ENCODE assay signal across 8 mouse cellular contexts in genomic region chr7:5020685-5021084, GRCm38 (mm10). TPM values are rescaled to one million over a fixed set of nuclear protein-coding genes. Genes with fewer than 3 reads are reported as not detected.
A peak's percentile ranks its signal among the peaks of the same experiment; 100 is the strongest.
DNase-seq lines count a peak whose midpoint lies in the region; ATAC-seq and TF ChIP-seq lines count a peak whose summit lies in the region.

No protein-coding gene starts in this region.

- peak; percentile 41 for ATAC-seq in forebrain, embryonic 16.5 days

- H3K36me3 ChIP-seq in forebrain, embryonic 16.5 days (ENCODE audit: control insufficient read depth, insufficient read depth): no peaks in the 10 kb centered on the region

- H3K27me3 ChIP-seq in forebrain, embryonic 16.5 days (replicated peaks; ENCODE audit: control insufficient read depth, insufficient read depth, low read length): no peaks in the 10 kb centered on the region

- H3K27ac ChIP-seq in layer of hippocampus, adult 2 months: peak overlapping the region; percentile 96
- peak overlapping the region; percentile 88 for H3K27ac ChIP-seq in bone marrow, adult 2 months (ENCODE audit: control insufficient read depth, insufficient read depth, low read depth, low read length, poor library complexity)
- peak overlapping the region; percentile 85 for H3K27ac ChIP-seq in forebrain, embryonic 16.5 days (ENCODE audit: low read length)

- H3K4me2 ChIP-seq in forebrain, embryonic 16.5 days (ENCODE audit: low read length): peak overlapping the region; percentile 57

- H3K9me3 ChIP-seq in forebrain, embryonic 16.5 days (ENCODE audit: control insufficient read depth, low read length): no peaks in the 10 kb centered on the region

- peak overlapping the region; percentile 92 for H3K4me3 ChIP-seq in layer of hippocampus, adult 2 months
- H3K4me3 ChIP-seq in bone marrow, adult 2 months (replicated peaks; ENCODE audit: control insufficient read depth, low read depth, low read length): peak overlapping the region; percentile 73
- H3K4me3 ChIP-seq in forebrain, embryonic 16.5 days (replicated peaks; ENCODE audit: low read length): peak overlapping the region; percentile 79

- peak overlapping the region; percentile 96 for H3K9ac ChIP-seq in forebrain, embryonic 16.5 days (replicated peaks; ENCODE audit: low read depth, low read length)

- TF ChIP-seq CTCF in layer of hippocampus, adult 2 months (conservative IDR thresholded peaks at IDR 0.05): no peak
- TF ChIP-seq CTCF in bone marrow, adult 2 months (IDR thresholded peaks at IDR 0.05; ENCODE audit: control insufficient read depth, insufficient read depth, low read length): no peak

- no peak for DNase-seq in layer of hippocampus, adult 2 months (ENCODE audit: low spot score in 2 of 2)
- no peak for DNase-seq in layer of hippocampus, adult 8-10 months (ENCODE audit: low spot score in 2 of 2)
- DNase-seq in lung, postnatal 10 days: peak; percentile 39
- no peak for DNase-seq in right cerebral cortex, postnatal 25 days
- no peak for DNase-seq in adrenal gland, postnatal 14 days
- DNase-seq in ovary, postnatal 14 days (ENCODE audit: low spot score): no peak

- 1% methylated on average over 15 of the region's 15 CpGs for WGBS in bone marrow, adult 2 months
- 0% methylated on average over 12 of the region's 15 CpGs for WGBS in forebrain, embryonic 16.5 days

- TF ChIP-seq POLR2A in bone marrow, adult 2 months (IDR thresholded peaks at IDR 0.05; ENCODE audit: borderline replicate concordance, control insufficient read depth, low read depth, low read length): no peak

- H3K4me1 ChIP-seq in bone marrow, adult 2 months (ENCODE audit: control insufficient read depth, insufficient read depth, low read length): no peaks in the 10 kb centered on the region; the same call in 1 of the 2 replicates
- peaks cover 19% of the 10 kb centered on the region for H3K4me1 ChIP-seq in forebrain, embryonic 16.5 days (replicated peaks; ENCODE audit: control insufficient read depth, insufficient read depth, low read length)

RNA-seq across cellular contexts. Expression of gene Ccdc106, which starts 0.3 kb away (rescaled TPM):
- total RNA-seq in layer of hippocampus, adult 2 months (2021): 10 to 100 TPM; 57.8 to 61.1 TPM
- 10 to 100 TPM; 45.2 to 65.9 (median 56.9) TPM for total RNA-seq in layer of hippocampus, adult 8-10 months (2022)
- not detected in 2 replicates for polyA plus RNA-seq in bone marrow, adult 2 months (2011; ENCODE audit: insufficient read depth, insufficient read length, low replicate concordance, missing spikeins)
- polyA plus RNA-seq in forebrain, embryonic 16.5 days (2015; fragmentation: Nextera tagmentation; extraction: Ambion mirVana): 50.5 and 59.1 TPM in 2 replicates
- 1.3 and 2.7 TPM in 2 replicates for total RNA-seq in adrenal gland, postnatal 14 days (2021)

RNA-seq across cellular contexts. Expression of gene Zfp865, which starts 0.5 kb away (rescaled TPM):
- total RNA-seq in layer of hippocampus, adult 2 months (2021): 10 to 100 TPM; 38.6 to 41.8 TPM
- 10 to 100 TPM; 37.1 to 42.5 (median 38.5) TPM for total RNA-seq in layer of hippocampus, adult 8-10 months (2022)
- polyA plus RNA-seq in bone marrow, adult 2 months (2011; ENCODE audit: insufficient read depth, insufficient read length, low replicate concordance, missing spikeins): 23.9 and 30.4 TPM in 2 replicates
- 5.9 and 6.5 TPM in 2 replicates for polyA plus RNA-seq in forebrain, embryonic 16.5 days (2015; fragmentation: Nextera tagmentation; extraction: Ambion mirVana)
- 25.3 and 30.5 TPM in 2 replicates for total RNA-seq in adrenal gland, postnatal 14 days (2021)

RNA-seq across cellular contexts. Expression of gene Gm44973, which starts 5.4 kb away (rescaled TPM):
- total RNA-seq in layer of hippocampus, adult 2 months (2021): not detected
- total RNA-seq in layer of hippocampus, adult 8-10 months (2022): not detected
- polyA plus RNA-seq in bone marrow, adult 2 months (2011; ENCODE audit: insufficient read depth, insufficient read length, low replicate concordance, missing spikeins): not detected in 2 replicates
- polyA plus RNA-seq in forebrain, embryonic 16.5 days (2015; fragmentation: Nextera tagmentation; extraction: Ambion mirVana): 0.91 TPM in 1 of 2 replicates, not detected in the other
- total RNA-seq in adrenal gland, postnatal 14 days (2021): not detected in 2 replicates

RNA-seq across cellular contexts. Expression of gene Fiz1, which starts 6.2 kb away (rescaled TPM):
- total RNA-seq in layer of hippocampus, adult 2 months (2021): 10 to 100 TPM; 25.8 TPM
- total RNA-seq in layer of hippocampus, adult 8-10 months (2022): 10 to 100 TPM; 20.7 to 25.3 (median 24.5) TPM
- 10.9 and 18.9 TPM in 2 replicates for polyA plus RNA-seq in bone marrow, adult 2 months (2011; ENCODE audit: insufficient read depth, insufficient read length, low replicate concordance, missing spikeins)
- polyA plus RNA-seq in forebrain, embryonic 16.5 days (2015; fragmentation: Nextera tagmentation; extraction: Ambion mirVana): 43.7 and 46.1 TPM in 2 replicates
- total RNA-seq in adrenal gland, postnatal 14 days (2021): 22.7 and 25.8 TPM in 2 replicates

RNA-seq across cellular contexts. Expression of gene Zfp524, which starts 6.5 kb away (rescaled TPM):
- total RNA-seq in layer of hippocampus, adult 2 months (2021): 1 to 10 TPM; 7.0 to 8.1 TPM
- 1 to 10 TPM; 6.0 to 8.0 (median 6.9) TPM for total RNA-seq in layer of hippocampus, adult 8-10 months (2022)
- 12.6 and 15.8 TPM in 2 replicates for polyA plus RNA-seq in bone marrow, adult 2 months (2011; ENCODE audit: insufficient read depth, insufficient read length, low replicate concordance, missing spikeins)
- 10.3 and 11.3 TPM in 2 replicates for polyA plus RNA-seq in forebrain, embryonic 16.5 days (2015; fragmentation: Nextera tagmentation; extraction: Ambion mirVana)
- 11.7 and 12.9 TPM in 2 replicates for total RNA-seq in adrenal gland, postnatal 14 days (2021)

Comparison
In these comparisons a context has a peak if more than half of its experiments do, and no peak if none do; other contexts are left out.
1. RNA of gene Ccdc106, which starts 0.3 kb away (total RNA-seq): 45.2 to 65.9 TPM in layer of hippocampus, adult 8-10 months and 57.8 to 61.1 TPM in layer of hippocampus, adult 2 months; 1.3 to 2.7 TPM in adrenal gland, postnatal 14 days; every median in the first group is over 10 times any median in the second.
2. Peak in every context shown above with its lines, with median percentiles within 50 percentile points of each other: H3K27ac ChIP-seq and H3K4me3 ChIP-seq.